Mouse (Mus musculus) heart, adult 2 months (tissue): ENCODE results near the gene Tagln3. TPM values are rescaled to one million over a fixed set of nuclear protein-coding genes. Genes with fewer than 3 reads are reported as not detected.

Experiments
- DNase-seq, 2 experiments: peaks; one replicate each; pipeline ENCODE4 v3.0.0; 2021
- H3K27ac ChIP-seq: fragments of 200-600 bp; 2 replicates; pipeline ENCODE4 v1.8.1; 2022
- H3K27me3 ChIP-seq: fragments of 200-500 bp; 2 replicates; pipeline ENCODE4 v1.6.1; 2012; ENCODE audit warnings: mild to moderate bottlenecking, low read length, inconsistent platforms, mixed read lengths; ENCODE audit not compliant: control insufficient read depth, insufficient read depth
- H3K36me3 ChIP-seq: fragments of 200-500 bp; 2 replicates; pipeline ENCODE4 v1.6.1; 2012; ENCODE audit warnings: low read length, inconsistent platforms; ENCODE audit not compliant: control insufficient read depth, insufficient read depth
- H3K4me1 ChIP-seq: fragments of 200-500 bp; 2 replicates; pipeline ENCODE4 v1.6.1; 2011; ENCODE audit warnings: low read length; ENCODE audit not compliant: control insufficient read depth, insufficient read depth
- H3K4me3 ChIP-seq: fragments of 200-600 bp; 2 replicates; pipeline ENCODE4 v1.8.1; 2022
- H3K79me2 ChIP-seq: fragments of 200-500 bp; replicated peaks from 2 replicates; pipeline ENCODE4 v1.6.1; 2012; ENCODE audit warnings: mild to moderate bottlenecking, inconsistent platforms, low read length, moderate library complexity, mixed read lengths; ENCODE audit not compliant: control insufficient read depth, insufficient read depth
- H3K9ac ChIP-seq: fragments of 200-500 bp; 2 replicates; pipeline ENCODE4 v1.6.1; 2012; ENCODE audit warnings: low read depth, mild to moderate bottlenecking, control low read depth, inconsistent platforms, low read length, mixed read lengths
- CTCF ChIP-seq: fragments of 200-600 bp; IDR thresholded peaks from 2 replicates; pipeline ENCODE4 v1.8.1; 2022; ENCODE audit warnings: antibody characterized with exemption, mild to moderate bottlenecking, moderate library complexity
- EP300 ChIP-seq: fragments of 200-500 bp; IDR thresholded peaks from 2 replicates; pipeline ENCODE4 v1.6.1; 2011; ENCODE audit warnings: low read depth, low read length, control low read depth; ENCODE audit not compliant: insufficient read depth
- POLR2A ChIP-seq: fragments of 200-500 bp; IDR thresholded peaks from 2 replicates; pipeline ENCODE4 v1.6.1; 2011; ENCODE audit warnings: mild to moderate bottlenecking, low read depth, low read length, control low read depth; ENCODE audit not compliant: insufficient read depth
- WGBS: fragments of 180-500 bp; shearing (Covaris S2); methylation state at CpG from one replicate; pipeline ENCODE4 v1.1.7; 2018; 5-methylcytosine and 5-hydroxymethylcytosine counted together
- intact Hi-C: fragments of 180-260 bp; cut with DNase I; formaldehyde crosslinking; loops from one replicate; pipeline ENCODE4 v1.15.1; 2025
- polyA plus RNA-seq: library from polyadenylated mRNA; depleted of rRNA; stranded (reverse); fragments of >200 nt; gene quantifications from 2 replicates; pipeline ENCODE4 v1.2.3, GENCODE M21; 2012
- total RNA-seq, 2 experiments: library from RNA; stranded (reverse); gene quantifications; 2 replicates each; pipeline ENCODE4 v1.2.3; 2021

Gene Tagln3
- total and polyA plus RNA-seq, 3 experiments: 0.57 to 1.4 (median 1.4) TPM

- no peak for TF ChIP-seq EP300
- no peak for TF ChIP-seq CTCF
- no peak for TF ChIP-seq POLR2A
- H3K4me1 ChIP-seq: peaks cover 4% of the 10 kb centered on the region
- H3K79me2 ChIP-seq: no peaks in the 10 kb centered on the region
- no peak for DNase-seq
- WGBS: 62% methylated on average over 3 of the region's 3 CpGs
- H3K4me3 ChIP-seq: no peak overlapping the region
- peaks cover 18% of the 10 kb centered on the region for H3K36me3 ChIP-seq
- H3K27ac ChIP-seq: no peak overlapping the region
- no peak overlapping the region for H3K9ac ChIP-seq
- intact Hi-C loops: no loop called here
- H3K27me3 ChIP-seq: no peaks in the 10 kb centered on the region
These were observed 40.7 kb upstream of the Tagln3 start for GRCm38 (mm10) chr16:45765102-45765501.

- no peak for TF ChIP-seq EP300
- no peak for TF ChIP-seq CTCF
- TF ChIP-seq POLR2A: no peak
- WGBS: 81% methylated on average over 13 of the region's 13 CpGs
- no peak overlapping the region for H3K9ac ChIP-seq
- peaks cover 14% of the 10 kb centered on the region for H3K4me1 ChIP-seq
- H3K36me3 ChIP-seq: peaks cover 22% of the 10 kb centered on the region
- H3K27ac ChIP-seq: no peak overlapping the region
- no peaks in the 10 kb centered on the region for H3K27me3 ChIP-seq
- no peak for DNase-seq
- H3K4me3 ChIP-seq: no peak overlapping the region
- intact Hi-C loops: no loop called here
- no peaks in the 10 kb centered on the region for H3K79me2 ChIP-seq
These were observed 38.6 kb upstream of the Tagln3 start for GRCm38 (mm10) chr16:45762859-45763505.

- peaks cover 28% of the 10 kb centered on the region for H3K36me3 ChIP-seq
- 65% methylated on average over 1 of the region's 1 CpGs for WGBS
These were observed 37.0 kb upstream of the Tagln3 start for GRCm38 (mm10) chr16:45761425-45761824.

GRCm38 (mm10) chr16:45758726-45759269 lies 34.4 kb upstream of the Tagln3 start:
- intact Hi-C loops: loop anchor here (2.0 to 5.0 kb wide), 2 partner anchors 59 to 84 kb away; no protein-coding TSS in a partner anchor
- WGBS: 48% methylated on average over 9 of the region's 9 CpGs
- H3K79me2 ChIP-seq: no peaks in the 10 kb centered on the region
- no peak for TF ChIP-seq CTCF
- TF ChIP-seq POLR2A: no peak
- TF ChIP-seq EP300: 0 out of 2 replicates have a peak, but pooled peaks have one; percentile 36
- no peak overlapping the region for H3K4me3 ChIP-seq
- peaks cover 14% of the 10 kb centered on the region for H3K4me1 ChIP-seq
- H3K27ac ChIP-seq: peak overlapping the region; percentile 70
- peaks cover 24% of the 10 kb centered on the region for H3K36me3 ChIP-seq
- peak in 1 of 2 experiments; percentile 27 for DNase-seq
- H3K27me3 ChIP-seq: no peaks in the 10 kb centered on the region
- H3K9ac ChIP-seq: no peak overlapping the region

More at GRCm38 (mm10) chr16:45761425-45761824, 37.0 kb upstream of the Tagln3 start:
- Histone ChIP-seq H3K79me2 (no peaks in the 10 kb centered on the region), H3K27me3 (no peaks in the 10 kb centered on the region), H3K27ac (no peak overlapping the region), H3K4me3 (no peak overlapping the region), H3K9ac (no peak overlapping the region), H3K4me1 (peaks cover 16% of the 10 kb centered on the region)
- no peak for DNase-seq
- TF ChIP-seq EP300: no peak
- no peak for TF ChIP-seq POLR2A
- peak; percentile 59 for TF ChIP-seq CTCF
- intact Hi-C loops: no loop called here

- Histone ChIP-seq H3K9ac (peak overlapping the region; percentile 44; the same call in 1 of the 2 replicates), H3K79me2 (no peaks in the 10 kb centered on the region), H3K36me3 (peaks cover 22% of the 10 kb centered on the region), H3K4me1 (peaks cover 14% of the 10 kb centered on the region), H3K27ac (peak overlapping the region; percentile 80), H3K4me3 (no peak overlapping the region), H3K27me3 (no peaks in the 10 kb centered on the region)
- intact Hi-C loops: loop anchor here (2.0 to 5.0 kb wide), 5 partner anchors 29 to 265 kb away; no protein-coding TSS in a partner anchor
- no peak for TF ChIP-seq CTCF
- no peak for TF ChIP-seq POLR2A
- peak; percentile 78; the same call in 1 of the 2 replicates for TF ChIP-seq EP300
- DNase-seq: peak; percentile 47 to 74
- 38% methylated on average over 12 of the region's 12 CpGs for whole genome bisulfite sequencing
These were observed 33.1 kb upstream of the Tagln3 start for GRCm38 (mm10) chr16:45757421-45758078.
